Mouse (Mus musculus) spleen, postnatal 10 days (tissue): ENCODE data around the gene Mybpc3.
"Not testable (repeated sequence)": the region's sequence is repeated elsewhere in the genome, so short reads cannot be mapped to it uniquely, and the experiment has no call there.

Experiments used
- DNase-seq, 2 experiments: peaks; one replicate each; pipeline ENCODE4 v3.0.0; 2021 to 2022; ENCODE audit warnings: low spot score in 2 of 2

The Mybpc3 gene

GRCm38 (mm10) chr2:91087453-91087852, 30.5 kb upstream of the Mybpc3 start:
- DNase-seq, result no peak

- DNase-seq, result no peak
Measured at GRCm38 (mm10) chr2:91088987-91089386, 29.0 kb upstream of the Mybpc3 start.

GRCm38 (mm10) chr2:91090208-91090607, 27.7 kb upstream of the Mybpc3 start:
- DNase-seq, result no peak

GRCm38 (mm10) chr2:91090827-91091226, 27.1 kb upstream of the Mybpc3 start:
- DNase-seq, result no peak

GRCm38 (mm10) chr2:91096524-91096923, 21.4 kb upstream of the Mybpc3 start:
- peak in 1 of 2 experiments; percentile 76 for DNase-seq

GRCm38 (mm10) chr2:91097015-91097414, 20.9 kb upstream of the Mybpc3 start:
- DNase-seq, result peak in 1 of 2 experiments; percentile 55

GRCm38 (mm10) chr2:91098156-91098555, 19.8 kb upstream of the Mybpc3 start:
- DNase-seq, result no peak

GRCm38 (mm10) chr2:91101124-91101740, 16.7 kb upstream of the Mybpc3 start:
- peak; percentile 80 to 95 for DNase-seq

GRCm38 (mm10) chr2:91108156-91108555, 9.8 kb upstream of the Mybpc3 start:
- DNase-seq, result no peak

- DNase-seq, result no peak
Measured at GRCm38 (mm10) chr2:91109241-91109640, 8.7 kb upstream of the Mybpc3 start.

GRCm38 (mm10) chr2:91109807-91110385, 8.0 kb upstream of the Mybpc3 start:
- no peak for DNase-seq

- DNase-seq, result no peak
Measured at GRCm38 (mm10) chr2:91110429-91110828, 7.5 kb upstream of the Mybpc3 start.

- not testable (repeated sequence) for DNase-seq
Measured at GRCm38 (mm10) chr2:91111832-91112231, 6.1 kb upstream of the Mybpc3 start.

GRCm38 (mm10) chr2:91112491-91112890, 5.5 kb upstream of the Mybpc3 start:
- no peak for DNase-seq

- no peak for DNase-seq
Measured at GRCm38 (mm10) chr2:91113334-91113733, 4.6 kb upstream of the Mybpc3 start.

- no peak for DNase-seq
Measured at GRCm38 (mm10) chr2:91113852-91114251, 4.1 kb upstream of the Mybpc3 start.

- DNase-seq, result peak; percentile 41 to 82
Measured at GRCm38 (mm10) chr2:91114781-91115577, 3.0 kb upstream of the Mybpc3 start.

GRCm38 (mm10) chr2:91115578-91115970, 2.4 kb upstream of the Mybpc3 start:
- DNase-seq, result no peak

- no peak for DNase-seq
Measured at GRCm38 (mm10) chr2:91116842-91117241, 1.1 kb upstream of the Mybpc3 start.

- DNase-seq, result no peak
Measured at GRCm38 (mm10) chr2:91118647-91119046, 703 bp downstream of the Mybpc3 start.

GRCm38 (mm10) chr2:91119061-91119460, 1.1 kb downstream of the Mybpc3 start:
- no peak for DNase-seq

- no peak for DNase-seq
Measured at GRCm38 (mm10) chr2:91119551-91119950, 1.6 kb downstream of the Mybpc3 start.

- DNase-seq, result no peak
Measured at GRCm38 (mm10) chr2:91120261-91120671, 2.3 kb downstream of the Mybpc3 start.
